Mouse (Mus musculus) forebrain, embryonic 13.5 days (tissue): ENCODE results near the gene Zfyve1. TPM values are rescaled to one million over a fixed set of nuclear protein-coding genes. Genes with fewer than 3 reads are reported as not detected.

Source experiments
- ATAC-seq: fragments of 200-750 bp; cut with Nextera tagmentation; 2 replicates; pipeline ENCODE4 v1.8.0; 2017
- H3K27ac ChIP-seq: fragments of 300-500 bp; sonication (generic); 2 replicates; pipeline ENCODE4 v1.5.1; 2015; ENCODE audit warnings: inconsistent platforms, mild to moderate bottlenecking, moderate library complexity
- H3K27me3 ChIP-seq: fragments of 300-500 bp; sonication (generic); 2 replicates; pipeline ENCODE4 v1.6.1; 2015; ENCODE audit warnings: mild to moderate bottlenecking, inconsistent platforms
- H3K36me3 ChIP-seq: fragments of 300-500 bp; sonication (generic); 2 replicates; pipeline ENCODE4 v1.6.1; 2015; ENCODE audit warnings: mild to moderate bottlenecking, inconsistent platforms; ENCODE audit not compliant: poor library complexity, severe bottlenecking
- H3K4me1 ChIP-seq: fragments of 300-500 bp; sonication (generic); 2 replicates; pipeline ENCODE4 v1.6.1; 2015; ENCODE audit warnings: inconsistent platforms
- H3K4me2 ChIP-seq: fragments of 300-500 bp; sonication (generic); 2 replicates; pipeline ENCODE4 v1.6.1; 2015; ENCODE audit warnings: inconsistent platforms, mild to moderate bottlenecking, moderate library complexity
- H3K4me3 ChIP-seq: fragments of 300-500 bp; sonication (generic); 2 replicates; pipeline ENCODE4 v1.5.1; 2015; ENCODE audit warnings: mild to moderate bottlenecking, inconsistent platforms
- H3K9ac ChIP-seq: fragments of 300-500 bp; sonication (generic); 2 replicates; pipeline ENCODE4 v1.6.1; 2015; ENCODE audit warnings: mild to moderate bottlenecking, inconsistent platforms
- H3K9me3 ChIP-seq: fragments of 300-500 bp; sonication (generic); replicated peaks from 2 replicates; pipeline ENCODE4 v1.6.1; 2016; ENCODE audit warnings: inconsistent platforms
- WGBS: fragments of 180-500 bp; shearing (Covaris S2); methylation state at CpG from one replicate; pipeline ENCODE4 v1.1.7; 2015; 5-methylcytosine and 5-hydroxymethylcytosine counted together
- polyA plus RNA-seq: library from polyadenylated mRNA; unstranded; fragments of >200 nt; fragmentation: Nextera tagmentation; extraction: Ambion mirVana; gene quantifications from 2 replicates; pipeline ENCODE4 v1.2.1, GENCODE M21; 2015

The Zfyve1 gene
- polyA plus RNA-seq, 1 experiment from 2014 or later: 30.8 TPM

GRCm38 (mm10) chr12:83534190-83534589 lies 62.8 kb downstream of the Zfyve1 start:
- peaks cover 84% of the 10 kb centered on the region for H3K36me3 ChIP-seq
- WGBS: 80% methylated on average over 3 of the region's 3 CpGs
- H3K4me1 ChIP-seq: peaks cover 13% of the 10 kb centered on the region
- no peak overlapping the region for H3K4me2 ChIP-seq
- ATAC-seq: no peak
- no peaks in the 10 kb centered on the region for H3K27me3 ChIP-seq
- no peak overlapping the region for H3K9ac ChIP-seq
- H3K9me3 ChIP-seq: no peaks in the 10 kb centered on the region
- H3K27ac ChIP-seq: no peak overlapping the region
- no peak overlapping the region for H3K4me3 ChIP-seq

GRCm38 (mm10) chr12:83532966-83533365 lies 64.1 kb downstream of the Zfyve1 start:
- no peak for ATAC-seq
- no peak overlapping the region for H3K4me2 ChIP-seq
- no peak overlapping the region for H3K4me3 ChIP-seq
- 92% methylated on average over 3 of the region's 3 CpGs for WGBS
- no peak overlapping the region for H3K27ac ChIP-seq
- H3K27me3 ChIP-seq: no peaks in the 10 kb centered on the region
- peaks cover 13% of the 10 kb centered on the region for H3K4me1 ChIP-seq
- H3K9ac ChIP-seq: no peak overlapping the region
- H3K9me3 ChIP-seq: no peaks in the 10 kb centered on the region
- peaks cover 76% of the 10 kb centered on the region for H3K36me3 ChIP-seq

- H3K9me3 ChIP-seq: no peaks in the 10 kb centered on the region
- WGBS: 94% methylated on average over 6 of the region's 6 CpGs
- peaks cover 13% of the 10 kb centered on the region for H3K4me1 ChIP-seq
- no peak for ATAC-seq
- peaks cover 72% of the 10 kb centered on the region for H3K36me3 ChIP-seq
- H3K4me3 ChIP-seq: no peak overlapping the region
- no peak overlapping the region for H3K9ac ChIP-seq
- H3K27ac ChIP-seq: no peak overlapping the region
- no peak overlapping the region for H3K4me2 ChIP-seq
- no peaks in the 10 kb centered on the region for H3K27me3 ChIP-seq
Observed at GRCm38 (mm10) chr12:83531992-83532391, 65.0 kb downstream of the Zfyve1 start.

- Histone ChIP-seq H3K27me3 (no peaks in the 10 kb centered on the region), H3K9ac (no peak overlapping the region), H3K4me1 (no peaks in the 10 kb centered on the region), H3K9me3 (no peaks in the 10 kb centered on the region), H3K4me2 (no peak overlapping the region), H3K27ac (no peak overlapping the region), H3K4me3 (no peak overlapping the region), H3K36me3 (peaks cover 54% of the 10 kb centered on the region)
- ATAC-seq: no peak
- WGBS: 92% methylated on average over 5 of the region's 5 CpGs
Observed at GRCm38 (mm10) chr12:83528665-83529064, 68.4 kb downstream of the Zfyve1 start.

GRCm38 (mm10) chr12:83527816-83528215 lies 69.2 kb downstream of the Zfyve1 start:
- Histone ChIP-seq H3K36me3 (peaks cover 47% of the 10 kb centered on the region), H3K27me3 (no peaks in the 10 kb centered on the region), H3K4me1 (no peaks in the 10 kb centered on the region), H3K4me3 (no peak overlapping the region), H3K9ac (no peak overlapping the region), H3K27ac (no peak overlapping the region), H3K9me3 (no peaks in the 10 kb centered on the region), H3K4me2 (no peak overlapping the region)
- ATAC-seq: no peak
- WGBS: 84% methylated on average over 6 of the region's 6 CpGs

- Histone ChIP-seq H3K4me2 (no peak overlapping the region), H3K9ac (no peak overlapping the region), H3K4me3 (no peak overlapping the region), H3K4me1 (peaks cover 11% of the 10 kb centered on the region), H3K27me3 (no peaks in the 10 kb centered on the region), H3K27ac (no peak overlapping the region), H3K9me3 (no peaks in the 10 kb centered on the region), H3K36me3 (peaks cover 30% of the 10 kb centered on the region)
- WGBS: 89% methylated on average over 18 of the region's 18 CpGs
- ATAC-seq: no peak
Observed at GRCm38 (mm10) chr12:83525822-83526544, 71.0 kb downstream of the Zfyve1 start.

- no peak for ATAC-seq
- WGBS: 86% methylated on average over 5 of the region's 5 CpGs
- H3K27ac ChIP-seq: no peak overlapping the region
- no peak overlapping the region for H3K9ac ChIP-seq
- no peak overlapping the region for H3K4me3 ChIP-seq
- H3K36me3 ChIP-seq: peaks cover 18% of the 10 kb centered on the region
- no peaks in the 10 kb centered on the region for H3K9me3 ChIP-seq
- H3K4me2 ChIP-seq: no peak overlapping the region
- H3K4me1 ChIP-seq: peaks cover 14% of the 10 kb centered on the region
- H3K27me3 ChIP-seq: no peaks in the 10 kb centered on the region
Observed at GRCm38 (mm10) chr12:83524329-83524728, 72.7 kb downstream of the Zfyve1 start.

- Histone ChIP-seq H3K4me1 (peaks cover 14% of the 10 kb centered on the region), H3K27me3 (no peaks in the 10 kb centered on the region), H3K4me2 (no peak overlapping the region), H3K9ac (no peak overlapping the region), H3K4me3 (no peak overlapping the region), H3K9me3 (no peaks in the 10 kb centered on the region), H3K27ac (no peak overlapping the region), H3K36me3 (peaks cover 15% of the 10 kb centered on the region)
- WGBS: 73% methylated on average over 4 of the region's 4 CpGs
- ATAC-seq: no peak
Observed at GRCm38 (mm10) chr12:83523892-83524291, 73.1 kb downstream of the Zfyve1 start.

GRCm38 (mm10) chr12:83523056-83523455 lies 74.0 kb downstream of the Zfyve1 start:
- WGBS: 85% methylated on average over 6 of the region's 6 CpGs
- Histone ChIP-seq H3K4me3 (no peak overlapping the region), H3K27me3 (no peaks in the 10 kb centered on the region), H3K4me2 (no peak overlapping the region), H3K9ac (no peak overlapping the region), H3K9me3 (no peaks in the 10 kb centered on the region), H3K36me3 (peaks cover 14% of the 10 kb centered on the region; the same call in 1 of the 2 replicates), H3K27ac (no peak overlapping the region), H3K4me1 (peaks cover 14% of the 10 kb centered on the region)
- ATAC-seq: no peak

- 56% methylated on average over 8 of the region's 8 CpGs for WGBS
- Histone ChIP-seq H3K27ac (no peak overlapping the region), H3K4me3 (peak overlapping the region; percentile 57), H3K9ac (peak overlapping the region; percentile 68; the same call in 1 of the 2 replicates), H3K36me3 (peaks cover 2% of the 10 kb centered on the region; the same call in 1 of the 2 replicates), H3K4me1 (peaks cover 14% of the 10 kb centered on the region), H3K27me3 (no peaks in the 10 kb centered on the region), H3K9me3 (no peaks in the 10 kb centered on the region), H3K4me2 (peak overlapping the region; percentile 64)
- ATAC-seq: no peak
Observed at GRCm38 (mm10) chr12:83521083-83521482, 75.9 kb downstream of the Zfyve1 start.

- ATAC-seq: peak; percentile 99
- H3K9ac ChIP-seq: peak within 1 kb of the TSS; percentile 68
- peak within 1 kb of the TSS; percentile 57 for H3K4me3 ChIP-seq
- no peaks in the 10 kb centered on the region for H3K27me3 ChIP-seq
- H3K4me1 ChIP-seq: peaks cover 14% of the 10 kb centered on the region
- peak within 1 kb of the TSS; percentile 64 for H3K4me2 ChIP-seq
- H3K36me3 ChIP-seq: no peaks in the 10 kb centered on the region
- WGBS: under 1% methylated on average over 32 of the region's 32 CpGs
- peak within 1 kb of the TSS; percentile 15; the same call in 1 of the 2 replicates for H3K27ac ChIP-seq
- H3K9me3 ChIP-seq: no peaks in the 10 kb centered on the region
Observed at GRCm38 (mm10) chr12:83520311-83520890, 76.6 kb downstream of the Zfyve1 start, which contains the start of gene Dcaf4. Gene Dcaf4 (plus strand): TSS chr12:83520466.

- Histone ChIP-seq H3K4me1 (peaks cover 33% of the 10 kb centered on the region), H3K4me3 (no peak overlapping the region), H3K36me3 (no peaks in the 10 kb centered on the region), H3K27me3 (no peaks in the 10 kb centered on the region), H3K9ac (no peak overlapping the region), H3K9me3 (no peaks in the 10 kb centered on the region), H3K27ac (no peak overlapping the region), H3K4me2 (no peak overlapping the region)
- WGBS: 89% methylated on average over 3 of the region's 3 CpGs
- ATAC-seq: no peak
Observed at GRCm38 (mm10) chr12:83517580-83517979, 79.4 kb downstream of the Zfyve1 start.
